In the genomic region with DNA sequence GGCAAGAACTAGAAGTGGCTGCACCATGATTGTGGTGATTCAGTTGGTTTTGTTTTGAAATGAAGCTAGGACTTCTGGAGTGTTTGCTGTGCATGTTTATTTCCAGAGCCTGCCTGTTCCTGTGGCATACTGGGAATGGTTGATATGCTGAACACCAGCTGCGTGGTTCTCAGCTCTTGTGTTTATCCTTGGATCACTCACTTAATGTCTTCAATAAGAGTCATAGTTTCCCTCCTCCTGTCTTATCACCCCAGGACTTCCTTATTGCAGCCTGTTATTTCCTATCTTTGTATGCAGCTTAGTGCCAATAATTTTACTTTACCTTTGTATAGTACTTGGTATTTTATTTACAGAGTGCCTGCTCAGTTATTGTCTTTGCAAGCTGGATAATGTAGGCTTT, we compare ENCODE assay signal across 16 mouse cellular contexts.
DNase-seq lines count a peak whose midpoint lies in the region; ATAC-seq and TF ChIP-seq lines count a peak whose summit lies in the region.
"Had no signal": no experiment of that assay in that cellular context is flagged by ENCODE, and none has a peak within 500 bp of the region (broad histone marks: within the 10 kb centered on the region; RNA-seq: fewer than 3 reads in every experiment).

No protein-coding gene starts in this region.

- no peaks in the 10 kb centered on the region for H3K27me3 ChIP-seq in midbrain, embryonic 11.5 days (ENCODE audit: control insufficient read depth, insufficient read depth, low read length)
- H3K27me3 ChIP-seq in midbrain, embryonic 14.5 days (ENCODE audit: control insufficient read depth, insufficient read depth, low read length), result no peaks in the 10 kb centered on the region
- H3K27me3 ChIP-seq in intestine, postnatal 0 days (replicated peaks; ENCODE audit: control insufficient read depth, insufficient read depth, low read length), result no peaks in the 10 kb centered on the region
- H3K27me3 ChIP-seq: kidney, embryonic 15.5 days; liver, embryonic 15.5 days; megakaryocyte, embryonic 14.5 days had no signal

- H3K4me1 ChIP-seq in midbrain, embryonic 11.5 days (ENCODE audit: control insufficient read depth, insufficient read depth, low read length), result no peaks in the 10 kb centered on the region
- no peaks in the 10 kb centered on the region for H3K4me1 ChIP-seq in midbrain, embryonic 14.5 days (ENCODE audit: control insufficient read depth, insufficient read depth, low read length)
- no peaks in the 10 kb centered on the region for H3K4me1 ChIP-seq in intestine, postnatal 0 days (replicated peaks; ENCODE audit: control insufficient read depth, insufficient read depth, low read length)
- H3K4me1 ChIP-seq: hindbrain, embryonic 10.5 days; liver, embryonic 15.5 days had no signal

- DNase-seq in layer of hippocampus, adult 2 months (ENCODE audit: low spot score in 2 of 2), result no peak
- no peak for DNase-seq in layer of hippocampus, adult 9-11 months
- peak; percentile 49 for DNase-seq in midbrain, embryonic 11.5 days (ENCODE audit: low spot score, missing footprints)
- no peak for DNase-seq in midbrain, embryonic 14.5 days
- no peak for DNase-seq in embryo, embryonic 10 days (ENCODE audit: low spot score)
- DNase-seq: adrenal gland, postnatal 36 days; cerebellum, adult 9-10 months; gastrocnemius, postnatal 25 days; thymus, postnatal 4 days had no signal

- no peak overlapping the region for H3K4me2 ChIP-seq in midbrain, embryonic 11.5 days
- no peak overlapping the region for H3K4me2 ChIP-seq in midbrain, embryonic 14.5 days (ENCODE audit: low read length)
- no peak overlapping the region for H3K4me2 ChIP-seq in intestine, postnatal 0 days (replicated peaks; ENCODE audit: low read depth)
- H3K4me2 ChIP-seq: heart, embryonic 11.5 days; kidney, embryonic 15.5 days; liver, embryonic 15.5 days had no signal

- ATAC-seq in midbrain, embryonic 11.5 days (ENCODE audit: low FRiP score), result no peak
- no peak for ATAC-seq in midbrain, embryonic 14.5 days (ENCODE audit: low FRiP score, low TSS enrichment)
- ATAC-seq in intestine, postnatal 0 days, result peak; percentile 43
- no peak for ATAC-seq in cerebellum, adult (ENCODE audit: insufficient number of reproducible peaks, low FRiP score, low TSS enrichment)

- H3K36me3 ChIP-seq in midbrain, embryonic 11.5 days (ENCODE audit: control insufficient read depth, insufficient read depth, low read length), result no peaks in the 10 kb centered on the region
- H3K36me3 ChIP-seq in midbrain, embryonic 14.5 days (ENCODE audit: control insufficient read depth, insufficient read depth, low read length), result no peaks in the 10 kb centered on the region
- no peaks in the 10 kb centered on the region; the same call in 1 of the 2 replicates for H3K36me3 ChIP-seq in intestine, postnatal 0 days (ENCODE audit: control insufficient read depth, insufficient read depth)
- H3K36me3 ChIP-seq: hindbrain, embryonic 10.5 days; kidney, embryonic 15.5 days; liver, embryonic 15.5 days had no signal

- peak overlapping the region; percentile 73 for H3K27ac ChIP-seq in layer of hippocampus, adult 2 months
- H3K27ac ChIP-seq in midbrain, embryonic 11.5 days (ENCODE audit: low read depth, low read length), result no peak overlapping the region
- H3K27ac ChIP-seq in midbrain, embryonic 14.5 days (replicated peaks; ENCODE audit: low read depth, low read length), result no peak overlapping the region
- H3K27ac ChIP-seq in intestine, postnatal 0 days (ENCODE audit: low read depth, low read length), result 0 out of 2 replicates have a peak overlapping the region, but pooled peaks have one; percentile 9
- H3K27ac ChIP-seq: hindbrain, embryonic 10.5 days; kidney, embryonic 15.5 days; liver, embryonic 15.5 days had no signal

- no peak overlapping the region for H3K9ac ChIP-seq in midbrain, embryonic 11.5 days (ENCODE audit: low read length)
- H3K9ac ChIP-seq in midbrain, embryonic 14.5 days (replicated peaks; ENCODE audit: low read length), result no peak overlapping the region
- H3K9ac ChIP-seq in intestine, postnatal 0 days (ENCODE audit: low read depth, low read length), result no peak overlapping the region
- H3K9ac ChIP-seq: kidney, embryonic 15.5 days; liver, embryonic 15.5 days had no signal

- 79% methylated on average over 1 of the region's 1 CpGs for WGBS in midbrain, embryonic 11.5 days
- WGBS in midbrain, embryonic 14.5 days, result 92% methylated on average over 1 of the region's 1 CpGs
- 6% methylated on average over 1 of the region's 1 CpGs for WGBS in intestine, postnatal 0 days

- no peak overlapping the region for H3K4me3 ChIP-seq in layer of hippocampus, adult 2 months
- no peak overlapping the region for H3K4me3 ChIP-seq in midbrain, embryonic 11.5 days (ENCODE audit: low read depth, low read length)
- H3K4me3 ChIP-seq in midbrain, embryonic 14.5 days (replicated peaks; ENCODE audit: low read depth, low read length), result no peak overlapping the region
- H3K4me3 ChIP-seq in intestine, postnatal 0 days (ENCODE audit: low read depth, low read length), result no peak overlapping the region
- H3K4me3 ChIP-seq: hindbrain, embryonic 10.5 days; kidney, embryonic 15.5 days; liver, embryonic 15.5 days had no signal

- no peak for TF ChIP-seq CTCF in layer of hippocampus, adult 2 months (conservative IDR thresholded peaks at IDR 0.05)
- no peak for TF ChIP-seq CTCF in intestine, postnatal 0 days (IDR thresholded peaks at IDR 0.05; ENCODE audit: low read depth)

- no peaks in the 10 kb centered on the region for H3K9me3 ChIP-seq in midbrain, embryonic 11.5 days (ENCODE audit: control insufficient read depth, low read length)
- H3K9me3 ChIP-seq in midbrain, embryonic 14.5 days (ENCODE audit: control insufficient read depth, low read length), result no peaks in the 10 kb centered on the region
- H3K9me3 ChIP-seq in intestine, postnatal 0 days (ENCODE audit: control insufficient read depth), result no peaks in the 10 kb centered on the region
- H3K9me3 ChIP-seq: hindbrain, embryonic 10.5 days; kidney, embryonic 15.5 days; liver, embryonic 15.5 days; megakaryocyte, embryonic 14.5 days had no signal

Comparison
In these comparisons a context has a peak if more than half of its experiments do, and no peak if none do; other contexts are left out.
1. H3K27ac ChIP-seq: peak in layer of hippocampus, adult 2 months (single experiment) and intestine, postnatal 0 days (single experiment); none in midbrain, embryonic 11.5 days (single experiment) and midbrain, embryonic 14.5 days (single experiment).